Comparison of ENCODE assay signal across 8 mouse cellular contexts in the genomic region with DNA sequence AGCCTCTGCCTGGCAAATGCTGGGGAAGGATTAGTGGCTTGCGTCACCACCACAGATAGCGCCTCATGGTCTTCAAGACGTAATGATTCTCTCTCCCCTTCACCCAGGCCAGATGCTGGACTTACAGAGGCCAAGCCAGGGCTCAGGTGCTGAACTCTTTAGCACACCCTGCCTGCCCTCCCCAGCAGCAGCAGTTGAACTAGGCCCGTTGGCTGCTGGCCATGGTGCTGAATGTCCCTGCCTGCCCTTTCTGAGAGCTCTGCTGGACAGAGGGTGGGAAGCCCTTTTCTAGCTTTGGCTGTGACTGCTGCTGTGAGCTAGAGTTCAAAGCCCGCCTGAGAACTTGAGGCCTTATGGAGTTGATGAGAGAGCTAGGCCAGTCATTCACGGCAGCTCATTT.
DNase-seq lines count a peak whose midpoint lies in the region.

No protein-coding gene starts in this region.

- H3K27me3 ChIP-seq in limb, embryonic 10.5 days (ENCODE audit: low read depth, poor library complexity, severe bottlenecking) = no peaks in the 10 kb centered on the region

- no peaks in the 10 kb centered on the region for H3K4me1 ChIP-seq in limb, embryonic 10.5 days

- no peak overlapping the region for H3K4me3 ChIP-seq in limb, embryonic 10.5 days

- H3K27ac ChIP-seq in limb, embryonic 10.5 days = no peak overlapping the region

- WGBS in limb, embryonic 10.5 days = 25% methylated on average over 6 of the region's 6 CpGs

- peak; percentile 55 for DNase-seq in cerebellum, adult 11-12 months
- DNase-seq in cerebellum, adult 8-10 months = no peak
- DNase-seq in urinary bladder, postnatal 14 days (ENCODE audit: low spot score) = peak; percentile 55
- no peak for DNase-seq in urinary bladder, adult 2 months (ENCODE audit: low spot score)
- peak; percentile 66 for DNase-seq in gastrocnemius, postnatal 14 days
- peak; percentile 92 for DNase-seq in limb, embryonic 10.5 days (ENCODE audit: low spot score)
- DNase-seq in ovary, postnatal 10 days (ENCODE audit: low spot score) = peak; percentile 42
- no peak for DNase-seq in spleen, postnatal 36 days (ENCODE audit: low spot score in 2 of 2)

- H3K9me3 ChIP-seq in limb, embryonic 10.5 days (replicated peaks) = no peaks in the 10 kb centered on the region

- intact Hi-C loops in gastrocnemius, postnatal 14 days (cut with DNase I; ENCODE audit: low total_unique reads) = no loop called here

- H3K36me3 ChIP-seq in limb, embryonic 10.5 days = no peaks in the 10 kb centered on the region

Comparison
In these comparisons a context has a peak if more than half of its experiments do, and no peak if none do; other contexts are left out.
1. DNase-seq: peak in cerebellum, adult 11-12 months (single experiment), urinary bladder, postnatal 14 days (single experiment), gastrocnemius, postnatal 14 days (single experiment), limb, embryonic 10.5 days (single experiment) and ovary, postnatal 10 days (single experiment); none in cerebellum, adult 8-10 months (single experiment), urinary bladder, adult 2 months (single experiment) and spleen, postnatal 36 days (0 of 2).